Mouse (Mus musculus): ENCODE measurements at regions not wholly inside any gene's neighbourhood (a gene's known extent, or its start where the extent isn't known, plus 50 kb on each side); places are given as distances from the start of the nearest gene placed in this dataset.

GRCm38 (mm10) chr3:18460267-18460666, 512.1 kb downstream of the Cypt12 start:
- TF ChIP-seq CTCF (IDR thresholded peaks at IDR 0.05; ENCODE audit: borderline replicate concordance, control insufficient read depth, extremely low read depth, insufficient read depth, low read length, poor library complexity), result no peak
- no peak for TF ChIP-seq POLR2A (IDR thresholded peaks at IDR 0.05; ENCODE audit: control insufficient read depth, extremely low read depth, insufficient read depth, low read length, poor library complexity)

Data from thymus, adult 2 months (tissue).